Mouse (Mus musculus) small intestine, adult 2 months (tissue): ENCODE data around the gene Blnk.

Experiments used
- CTCF ChIP-seq: fragments of 200-500 bp; IDR thresholded peaks from 2 replicates; pipeline ENCODE4 v1.5.1; 2012; ENCODE audit warnings: low read depth, mild to moderate bottlenecking, control low read depth, inconsistent platforms, low read length, moderate library complexity, mixed read lengths; ENCODE audit not compliant: insufficient replicate concordance, insufficient read length; ENCODE audit errors: extremely low read depth
- POLR2A ChIP-seq: fragments of 200-500 bp; IDR thresholded peaks from 2 replicates; pipeline ENCODE4 v1.6.1; 2012; ENCODE audit warnings: low read depth, mild to moderate bottlenecking, control low read depth, inconsistent platforms, low read length, moderate library complexity

GRCm38 (mm10) chr19:40995449-40996401 lies 1.4 kb upstream of the Blnk start:
- TF ChIP-seq POLR2A (no peak), CTCF (no peak)
